Mouse (Mus musculus) liver, embryonic 14.5 days (tissue): ENCODE measurements at regions not wholly inside any gene's neighbourhood (a gene's known extent, or its start where the extent isn't known, plus 50 kb on each side); places are given as distances from the start of the nearest gene placed in this dataset.

Experiments used
- CTCF ChIP-seq: IDR thresholded peaks from 2 replicates; pipeline ENCODE4 v1.5.1; 2016; ENCODE audit warnings: antibody characterized with exemption, low read depth, control low read depth
- EP300 ChIP-seq: IDR thresholded peaks from 2 replicates; pipeline ENCODE4 v1.6.1; 2016; ENCODE audit warnings: antibody characterized with exemption, low read depth

GRCm38 (mm10) chr1:169077228-169077627 is 454.0 kb downstream of the Nuf2 start:
- no peak for TF ChIP-seq CTCF
- no peak for TF ChIP-seq EP300
